Mouse (Mus musculus): Measurements from ENCODE around the gene Pdgfd. TPM values are rescaled to one million over a fixed set of nuclear protein-coding genes. Genes with fewer than 3 reads are reported as not detected.
"Not testable (repeated sequence)": the region's sequence is repeated elsewhere in the genome, so short reads cannot be mapped to it uniquely, and the experiment has no call there.

Gene Pdgfd
- polyA plus RNA-seq, 1 experiment from 2014 or later = 6.7 TPM

DNA sequence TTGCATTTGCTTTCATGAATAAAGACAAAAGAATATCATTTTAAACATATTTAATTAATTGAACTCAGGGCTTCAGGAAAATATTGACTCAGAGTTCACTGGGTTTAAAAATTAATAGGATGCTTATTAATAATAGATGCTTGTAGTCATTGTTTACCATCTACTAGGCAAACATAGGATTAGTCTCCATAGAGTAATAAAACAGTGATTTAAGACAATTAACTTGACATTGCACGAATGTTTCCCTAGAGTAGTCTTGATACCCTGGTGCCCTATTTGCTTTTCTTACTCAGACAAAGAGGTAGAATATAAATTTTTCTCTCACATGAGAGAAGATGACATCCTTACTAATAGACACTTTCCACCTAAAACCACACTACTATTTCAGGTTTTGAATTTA, 49.1 kb downstream of the Pdgfd start:
- Histone ChIP-seq H3K27me3 (ENCODE audit: control insufficient read depth, insufficient read depth, low read depth, low read length) (no peaks in the 10 kb centered on the region), H3K9ac (ENCODE audit: low read length) (no peak overlapping the region), H3K27ac (ENCODE audit: low read length) (no peak overlapping the region), H3K4me2 (ENCODE audit: low read depth, low read length) (no peak overlapping the region), H3K9me3 (ENCODE audit: control insufficient read depth, low read length) (no peaks in the 10 kb centered on the region), H3K4me1 (replicated peaks; ENCODE audit: control insufficient read depth, insufficient read depth, low read length) (no peaks in the 10 kb centered on the region), H3K4me3 (ENCODE audit: low read length) (no peak overlapping the region), H3K36me3 (ENCODE audit: control insufficient read depth, insufficient read depth, low read length) (no peaks in the 10 kb centered on the region)
- ATAC-seq (ENCODE audit: low read depth) = no peak
- 48% methylated on average over 1 of the region's 1 CpGs for WGBS

DNA sequence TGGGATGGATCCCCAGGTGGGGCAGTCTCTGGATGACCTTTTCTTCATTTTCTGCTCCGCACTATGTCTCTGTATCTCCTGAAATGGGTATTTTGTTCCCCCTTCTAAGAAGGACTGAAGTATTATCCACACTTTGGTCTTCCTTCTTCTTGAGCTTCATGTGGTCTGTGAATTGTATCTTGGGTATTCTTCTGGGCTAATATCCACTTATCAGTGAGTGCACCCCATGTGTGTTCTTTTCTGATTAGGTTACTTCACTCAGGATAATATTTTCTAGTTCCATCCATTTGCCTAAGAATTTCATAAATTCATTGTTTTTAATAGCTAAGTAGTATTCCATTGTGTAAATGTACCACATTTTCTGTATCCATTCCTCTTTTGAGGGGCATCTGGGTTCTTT, 67.6 kb downstream of the Pdgfd start:
- H3K9ac ChIP-seq (ENCODE audit: low read length); H3K27ac ChIP-seq (ENCODE audit: low read length); H3K9me3 ChIP-seq (ENCODE audit: control insufficient read depth, low read length); ATAC-seq (ENCODE audit: low read depth); H3K4me1 ChIP-seq (replicated peaks; ENCODE audit: control insufficient read depth, insufficient read depth, low read length); H3K4me2 ChIP-seq (ENCODE audit: low read depth, low read length); H3K4me3 ChIP-seq (ENCODE audit: low read length); H3K27me3 ChIP-seq (ENCODE audit: control insufficient read depth, insufficient read depth, low read depth, low read length); H3K36me3 ChIP-seq (ENCODE audit: control insufficient read depth, insufficient read depth, low read length): not testable (repeated sequence)
- WGBS = 88% methylated on average over 1 of the region's 1 CpGs

DNA sequence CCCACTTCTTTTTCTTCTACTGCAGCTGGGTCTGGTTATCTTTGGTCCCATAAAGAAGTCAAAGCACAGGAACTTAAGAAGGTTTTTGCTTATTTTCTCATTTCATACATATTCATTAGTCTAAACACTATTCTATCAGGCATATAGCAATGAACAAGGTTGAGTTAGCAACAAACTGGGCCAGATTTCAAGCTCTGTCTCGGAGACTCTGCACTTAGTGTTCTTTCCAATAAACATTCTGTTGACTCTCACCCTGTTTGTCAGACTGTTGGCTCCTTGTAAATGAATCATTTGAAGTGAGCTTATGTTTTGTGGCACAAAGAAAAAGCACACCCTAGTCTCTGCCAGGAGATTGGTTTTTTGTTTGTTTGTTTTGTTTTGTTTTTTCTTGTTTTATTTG, 81.9 kb downstream of the Pdgfd start:
- Histone ChIP-seq H3K27me3 (ENCODE audit: control insufficient read depth, insufficient read depth, low read depth, low read length) (no peaks in the 10 kb centered on the region), H3K9me3 (ENCODE audit: control insufficient read depth, low read length) (no peaks in the 10 kb centered on the region), H3K36me3 (ENCODE audit: control insufficient read depth, insufficient read depth, low read length) (no peaks in the 10 kb centered on the region), H3K27ac (ENCODE audit: low read length) (no peak overlapping the region), H3K4me1 (replicated peaks; ENCODE audit: control insufficient read depth, insufficient read depth, low read length) (no peaks in the 10 kb centered on the region), H3K9ac (ENCODE audit: low read length) (no peak overlapping the region), H3K4me3 (ENCODE audit: low read length) (no peak overlapping the region), H3K4me2 (ENCODE audit: low read depth, low read length) (no peak overlapping the region)
- ATAC-seq (ENCODE audit: low read depth) = no peak
- 20% methylated on average over 1 of the region's 1 CpGs for WGBS

DNA sequence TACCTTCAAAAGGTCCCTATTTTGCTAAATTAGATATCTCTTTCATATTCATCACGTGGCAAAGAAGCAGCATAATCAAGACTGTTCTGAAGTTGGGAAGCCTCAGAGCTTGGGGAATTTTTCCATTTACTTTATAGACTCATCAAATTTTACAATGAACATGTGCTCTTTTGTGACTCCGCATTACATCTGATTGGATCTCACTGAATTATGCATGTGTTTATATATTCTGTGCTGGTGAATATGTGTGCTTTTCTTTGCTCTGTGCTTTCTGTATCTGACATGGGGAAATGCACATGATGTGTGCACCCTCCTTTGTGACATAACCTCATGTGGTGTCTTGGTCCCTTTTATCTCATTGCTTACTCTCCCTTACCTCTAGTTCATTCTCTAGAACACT, 83.6 kb downstream of the Pdgfd start:
- no peaks in the 10 kb centered on the region for H3K36me3 ChIP-seq (ENCODE audit: control insufficient read depth, insufficient read depth, low read length)
- H3K9ac ChIP-seq (ENCODE audit: low read length) = no peak overlapping the region

DNA sequence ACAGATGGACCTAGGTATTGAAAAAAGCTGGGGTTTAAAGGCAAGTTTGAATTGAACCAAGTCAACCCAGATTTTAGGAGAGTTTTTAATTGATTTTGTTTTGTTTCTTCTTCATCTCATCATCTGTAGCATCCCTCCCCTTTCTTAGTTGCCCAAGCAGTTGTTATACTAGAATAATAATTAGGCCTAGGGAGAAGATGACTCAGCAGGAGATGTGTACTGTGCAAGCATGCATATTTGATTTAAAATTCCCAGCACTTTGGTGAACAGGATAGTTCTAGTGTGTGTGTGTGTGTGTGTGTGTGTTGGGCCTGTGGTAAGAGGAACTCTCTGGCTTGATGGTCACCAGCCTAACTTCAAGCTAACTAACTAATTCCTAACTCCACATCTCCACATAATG, 88.7 kb downstream of the Pdgfd start:
- Histone ChIP-seq H3K27ac (ENCODE audit: low read length) (no peak overlapping the region), H3K9ac (ENCODE audit: low read length) (no peak overlapping the region), H3K9me3 (ENCODE audit: control insufficient read depth, low read length) (no peaks in the 10 kb centered on the region), H3K27me3 (ENCODE audit: control insufficient read depth, insufficient read depth, low read depth, low read length) (no peaks in the 10 kb centered on the region), H3K4me3 (ENCODE audit: low read length) (no peak overlapping the region), H3K36me3 (ENCODE audit: control insufficient read depth, insufficient read depth, low read length) (no peaks in the 10 kb centered on the region), H3K4me1 (replicated peaks; ENCODE audit: control insufficient read depth, insufficient read depth, low read length) (no peaks in the 10 kb centered on the region), H3K4me2 (ENCODE audit: low read depth, low read length) (no peak overlapping the region)
- ATAC-seq (ENCODE audit: low read depth) = no peak

More for the DNA sequence above, 83.6 kb downstream of the Pdgfd start:
- Histone ChIP-seq H3K4me1 (replicated peaks; ENCODE audit: control insufficient read depth, insufficient read depth, low read length) (no peaks in the 10 kb centered on the region), H3K4me2 (ENCODE audit: low read depth, low read length) (no peak overlapping the region), H3K27ac (ENCODE audit: low read length) (no peak overlapping the region), H3K4me3 (ENCODE audit: low read length) (no peak overlapping the region), H3K27me3 (ENCODE audit: control insufficient read depth, insufficient read depth, low read depth, low read length) (no peaks in the 10 kb centered on the region), H3K9me3 (ENCODE audit: control insufficient read depth, low read length) (no peaks in the 10 kb centered on the region)
- ATAC-seq (ENCODE audit: low read depth) = no peak
- 77% methylated on average over 2 of the region's 2 CpGs for WGBS

DNA sequence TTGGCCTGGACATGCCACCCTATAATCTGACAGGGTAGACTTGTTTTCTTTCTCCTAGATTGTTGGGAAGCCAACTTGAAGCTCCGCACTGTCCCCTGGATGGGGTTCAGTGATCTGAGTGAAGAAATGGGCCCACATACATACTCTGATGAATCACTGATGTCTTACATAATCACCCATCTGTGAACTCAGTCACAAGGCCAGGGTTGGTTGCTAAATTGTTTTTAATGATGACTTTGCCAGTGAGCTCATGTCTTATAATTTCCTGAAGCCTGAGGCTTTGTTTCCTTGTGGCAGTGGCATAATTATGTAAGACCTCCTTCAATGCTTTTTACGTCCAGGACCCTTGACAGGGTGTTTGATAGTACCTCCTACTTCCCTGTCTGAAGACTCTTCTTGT, 96.4 kb downstream of the Pdgfd start:
- Histone ChIP-seq H3K27me3 (ENCODE audit: control insufficient read depth, insufficient read depth, low read depth, low read length) (no peaks in the 10 kb centered on the region), H3K27ac (ENCODE audit: low read length) (no peak overlapping the region), H3K36me3 (ENCODE audit: control insufficient read depth, insufficient read depth, low read length) (no peaks in the 10 kb centered on the region), H3K4me2 (ENCODE audit: low read depth, low read length) (no peak overlapping the region), H3K9ac (ENCODE audit: low read length) (no peak overlapping the region), H3K4me1 (replicated peaks; ENCODE audit: control insufficient read depth, insufficient read depth, low read length) (no peaks in the 10 kb centered on the region), H3K4me3 (ENCODE audit: low read length) (no peak overlapping the region), H3K9me3 (ENCODE audit: control insufficient read depth, low read length) (no peaks in the 10 kb centered on the region)
- ATAC-seq (ENCODE audit: low read depth) = no peak
- WGBS = 68% methylated on average over 2 of the region's 2 CpGs

DNA sequence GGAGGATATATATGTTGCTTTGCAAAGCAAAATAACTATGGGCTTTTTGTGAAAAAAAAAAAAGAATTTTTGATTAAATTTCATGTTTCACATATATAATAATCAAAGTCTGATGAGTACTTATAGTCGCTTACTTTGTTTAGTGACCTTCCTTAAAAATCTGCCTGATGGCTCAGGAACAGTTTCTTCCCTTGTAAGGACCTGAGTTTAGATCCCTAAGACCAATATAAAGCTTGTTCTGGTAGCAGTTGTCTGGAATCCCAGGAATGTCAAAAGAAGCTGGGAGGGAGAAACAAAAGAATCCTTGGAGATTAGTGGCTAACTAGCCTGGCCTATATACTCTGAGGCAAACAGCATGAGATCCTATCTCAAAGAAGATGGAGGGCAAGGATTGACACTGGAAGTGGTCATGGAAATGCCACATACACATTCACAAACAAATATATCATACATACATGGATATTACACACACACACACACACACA, 101.5 kb downstream of the Pdgfd start, which contains the start of gene Ddi1:
Ddi1 (minus strand) TSS at position 51 of the 485 bp plus-strand sequence.
- Histone ChIP-seq H3K4me1 (replicated peaks; ENCODE audit: control insufficient read depth, insufficient read depth, low read length) (no peaks in the 10 kb centered on the region), H3K27me3 (ENCODE audit: control insufficient read depth, insufficient read depth, low read depth, low read length) (no peaks in the 10 kb centered on the region), H3K9ac (ENCODE audit: low read length) (no peak within 1 kb of the TSS), H3K4me3 (ENCODE audit: low read length) (no peak within 1 kb of the TSS), H3K27ac (ENCODE audit: low read length) (no peak within 1 kb of the TSS), H3K36me3 (ENCODE audit: control insufficient read depth, insufficient read depth, low read length) (no peaks in the 10 kb centered on the region), H3K9me3 (ENCODE audit: control insufficient read depth, low read length) (no peaks in the 10 kb centered on the region), H3K4me2 (ENCODE audit: low read depth, low read length) (no peak within 1 kb of the TSS)
- no peak for ATAC-seq (ENCODE audit: low read depth)
- 62% methylated on average over 1 of the region's 1 CpGs for WGBS

DNA sequence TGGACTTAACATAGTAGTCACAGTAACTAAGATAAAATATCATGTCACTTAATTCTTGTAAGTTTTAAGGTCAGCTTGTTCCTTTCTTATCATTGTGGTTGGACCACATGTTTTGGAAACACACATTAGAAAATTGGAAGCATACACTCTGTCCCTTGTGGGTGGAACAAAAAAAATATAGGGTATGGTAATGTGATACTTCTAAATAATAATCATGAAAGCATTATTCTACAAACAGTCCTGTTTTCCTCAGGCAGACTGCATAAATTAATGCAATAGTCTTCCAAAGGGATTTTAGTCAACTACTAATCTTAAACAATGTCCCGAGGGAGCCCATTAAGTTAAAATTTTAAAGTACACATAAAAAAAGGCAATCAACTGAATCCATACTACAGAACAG, 108.0 kb downstream of the Pdgfd start:
- H3K36me3 ChIP-seq (ENCODE audit: control insufficient read depth, insufficient read depth, low read length) = no peaks in the 10 kb centered on the region
- no peaks in the 10 kb centered on the region for H3K27me3 ChIP-seq (ENCODE audit: control insufficient read depth, insufficient read depth, low read depth, low read length)
- no peak for ATAC-seq (ENCODE audit: low read depth)
- H3K4me2 ChIP-seq (ENCODE audit: low read depth, low read length) = no peak overlapping the region
- no peak overlapping the region for H3K4me3 ChIP-seq (ENCODE audit: low read length)
- 58% methylated on average over 1 of the region's 1 CpGs for WGBS
- H3K4me1 ChIP-seq (replicated peaks; ENCODE audit: control insufficient read depth, insufficient read depth, low read length) = no peaks in the 10 kb centered on the region
- no peaks in the 10 kb centered on the region for H3K9me3 ChIP-seq (ENCODE audit: control insufficient read depth, low read length)
- H3K9ac ChIP-seq (ENCODE audit: low read length) = no peak overlapping the region
- no peak overlapping the region for H3K27ac ChIP-seq (ENCODE audit: low read length)

DNA sequence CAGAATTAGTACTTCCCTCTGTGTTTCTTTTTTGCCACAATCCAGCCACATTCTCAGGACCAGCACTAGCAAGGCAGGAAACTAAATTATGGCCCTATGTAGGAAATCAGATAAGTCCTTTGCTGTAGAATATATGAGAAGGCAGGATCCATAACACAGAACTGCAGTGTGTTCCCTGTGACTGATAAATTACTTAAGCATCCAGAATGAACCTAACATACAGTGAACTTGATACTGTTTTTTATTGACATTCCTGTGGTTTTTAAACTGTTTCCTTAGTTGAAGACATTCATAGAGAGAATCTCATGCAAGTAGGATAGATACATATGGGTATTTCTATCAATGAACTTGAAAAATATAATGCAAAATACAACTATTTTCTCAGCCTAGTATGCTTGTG, 109.1 kb downstream of the Pdgfd start:
- Histone ChIP-seq H3K4me3 (ENCODE audit: low read length) (no peak overlapping the region), H3K4me1 (replicated peaks; ENCODE audit: control insufficient read depth, insufficient read depth, low read length) (no peaks in the 10 kb centered on the region), H3K27me3 (ENCODE audit: control insufficient read depth, insufficient read depth, low read depth, low read length) (no peaks in the 10 kb centered on the region), H3K36me3 (ENCODE audit: control insufficient read depth, insufficient read depth, low read length) (no peaks in the 10 kb centered on the region), H3K4me2 (ENCODE audit: low read depth, low read length) (no peak overlapping the region), H3K27ac (ENCODE audit: low read length) (no peak overlapping the region), H3K9ac (ENCODE audit: low read length) (no peak overlapping the region), H3K9me3 (ENCODE audit: control insufficient read depth, low read length) (no peaks in the 10 kb centered on the region)
- ATAC-seq (ENCODE audit: low read depth) = no peak

DNA sequence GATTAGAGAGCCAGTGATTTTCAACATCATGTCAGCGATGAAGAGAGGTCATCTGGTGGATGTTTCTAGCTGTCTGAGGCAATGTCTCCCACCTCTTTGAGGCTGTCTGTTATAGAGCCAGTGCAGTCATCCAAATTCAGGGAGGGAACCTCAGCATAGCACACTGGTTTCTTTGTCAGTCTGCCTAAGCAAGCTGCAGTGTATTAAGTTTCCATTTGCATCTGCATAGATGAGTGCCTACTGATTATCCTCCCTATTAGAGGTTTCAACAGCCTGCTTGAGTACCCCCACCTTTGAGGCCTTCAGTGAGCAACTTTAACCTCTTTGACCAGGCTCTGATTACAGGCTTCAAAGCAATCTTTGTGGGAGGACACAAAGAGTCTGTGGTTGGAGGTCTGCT, 118.4 kb downstream of the Pdgfd start:
- no peaks in the 10 kb centered on the region for H3K27me3 ChIP-seq (ENCODE audit: control insufficient read depth, insufficient read depth, low read depth, low read length)
- no peaks in the 10 kb centered on the region for H3K9me3 ChIP-seq (ENCODE audit: control insufficient read depth, low read length)
- no peak for ATAC-seq (ENCODE audit: low read depth)
- H3K4me3 ChIP-seq (ENCODE audit: low read length) = no peak overlapping the region
- H3K9ac ChIP-seq (ENCODE audit: low read length) = no peak overlapping the region
- no peak overlapping the region for H3K4me2 ChIP-seq (ENCODE audit: low read depth, low read length)
- WGBS = 73% methylated on average over 1 of the region's 1 CpGs
- no peaks in the 10 kb centered on the region for H3K36me3 ChIP-seq (ENCODE audit: control insufficient read depth, insufficient read depth, low read length)
- H3K4me1 ChIP-seq (replicated peaks; ENCODE audit: control insufficient read depth, insufficient read depth, low read length) = no peaks in the 10 kb centered on the region
- no peak overlapping the region for H3K27ac ChIP-seq (ENCODE audit: low read length)
